Mouse (Mus musculus) liver, adult 2 months (tissue): Measurements from ENCODE around the gene Akr1c6.

ENCODE experiments used
- CTCF ChIP-seq: fragments of 200-500 bp; IDR thresholded peaks from 2 replicates; pipeline ENCODE4 v1.5.1; 2011; ENCODE audit warnings: low read depth, low read length, control low read depth
- POLR2A ChIP-seq: fragments of 200-500 bp; IDR thresholded peaks from 2 replicates; pipeline ENCODE4 v1.6.1; 2011; ENCODE audit warnings: low read length, control low read depth; ENCODE audit not compliant: insufficient read depth; ENCODE audit errors: extremely low read depth

GRCm38 (mm10) chr13:4406771-4407170 lies 27.3 kb upstream of the Akr1c6 start:
- TF ChIP-seq CTCF = no peak
- TF ChIP-seq POLR2A = no peak
